Mouse (Mus musculus): Measurements from ENCODE around the gene Tcf12. TPM values are rescaled to one million over a fixed set of nuclear protein-coding genes. Genes with fewer than 3 reads are reported as not detected.
A peak's percentile ranks its signal among the peaks of the same experiment; 100 is the strongest.

Tcf12 gene
- total RNA-seq, 1 experiment from 2014 or later, result 69.8 TPM

DNA sequence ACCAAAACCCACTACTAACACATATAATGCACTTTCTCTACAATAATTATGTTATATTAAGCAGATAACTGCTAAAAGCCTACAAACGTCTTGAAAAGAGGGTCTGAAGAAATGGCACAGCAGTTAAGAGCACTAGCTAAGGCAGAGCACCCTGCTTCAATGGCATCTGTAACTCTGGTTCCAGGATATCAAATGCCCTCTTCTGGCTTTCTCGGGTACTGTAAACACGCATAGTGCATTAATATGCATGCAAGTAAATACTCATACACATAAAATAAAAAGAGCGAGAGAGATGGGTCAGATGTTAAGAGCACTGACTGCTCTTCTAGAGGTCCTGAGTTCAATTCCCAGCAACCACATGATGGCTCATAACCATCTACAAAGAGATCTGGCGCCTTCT lies 17.0 kb downstream of the Tcf12 start:
- no peak for ATAC-seq (ENCODE audit: extremely low read depth, insufficient number of reproducible peaks, low FRiP score, poor library complexity, severe bottlenecking)

- no peak for ATAC-seq (ENCODE audit: extremely low read depth, insufficient number of reproducible peaks, low FRiP score, poor library complexity, severe bottlenecking)
Measured at GRCm38 (mm10) chr9:72092191-72092590, 19.5 kb downstream of the Tcf12 start.

DNA sequence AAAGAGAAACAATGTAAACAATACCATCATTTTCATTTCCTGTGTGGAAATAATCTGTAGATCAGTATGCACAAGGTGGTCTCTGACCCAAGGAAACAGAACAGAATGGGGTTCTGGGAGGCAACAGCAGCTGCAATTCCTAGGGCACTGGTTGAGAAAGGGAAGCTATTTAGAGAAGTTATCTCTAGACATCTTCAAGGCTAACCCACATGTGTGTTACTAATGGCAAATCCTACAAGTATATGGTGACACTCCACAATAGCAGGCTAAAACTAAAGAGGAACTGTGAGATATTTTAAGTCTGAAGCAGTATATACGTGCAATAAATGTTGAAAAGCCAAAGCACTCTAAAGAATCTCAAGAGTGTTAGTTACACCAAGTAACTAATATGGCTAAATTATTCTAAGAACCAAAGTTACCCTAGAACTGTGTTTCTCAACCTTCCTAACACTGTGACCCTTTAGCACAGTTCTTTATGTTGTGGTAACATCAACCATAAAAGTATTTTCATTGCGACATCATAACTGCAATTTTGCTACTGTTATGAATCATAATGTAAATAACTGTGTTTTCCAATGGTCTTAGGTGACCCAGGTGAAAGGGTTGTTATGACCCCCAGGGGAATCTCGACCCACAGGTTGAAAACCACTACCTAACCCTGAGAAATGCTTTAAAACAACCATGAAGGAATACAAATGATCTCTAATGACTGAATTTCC lies 22.6 kb downstream of the Tcf12 start:
- ATAC-seq (ENCODE audit: extremely low read depth, insufficient number of reproducible peaks, low FRiP score, poor library complexity, severe bottlenecking), result peak; percentile 30; the same call in 1 of the 2 replicates

GRCm38 (mm10) chr9:72085017-72085416 lies 26.7 kb downstream of the Tcf12 start:
- no peak for ATAC-seq (ENCODE audit: extremely low read depth, insufficient number of reproducible peaks, low FRiP score, poor library complexity, severe bottlenecking)

- ATAC-seq (ENCODE audit: extremely low read depth, insufficient number of reproducible peaks, low FRiP score, poor library complexity, severe bottlenecking), result no peak
Measured at GRCm38 (mm10) chr9:72084131-72084530, 27.5 kb downstream of the Tcf12 start.

GRCm38 (mm10) chr9:72076158-72076557 lies 35.5 kb downstream of the Tcf12 start:
- no peak for ATAC-seq (ENCODE audit: extremely low read depth, insufficient number of reproducible peaks, low FRiP score, poor library complexity, severe bottlenecking)

GRCm38 (mm10) chr9:72066151-72066550 lies 45.5 kb downstream of the Tcf12 start:
- no peak for ATAC-seq (ENCODE audit: extremely low read depth, insufficient number of reproducible peaks, low FRiP score, poor library complexity, severe bottlenecking)

DNA sequence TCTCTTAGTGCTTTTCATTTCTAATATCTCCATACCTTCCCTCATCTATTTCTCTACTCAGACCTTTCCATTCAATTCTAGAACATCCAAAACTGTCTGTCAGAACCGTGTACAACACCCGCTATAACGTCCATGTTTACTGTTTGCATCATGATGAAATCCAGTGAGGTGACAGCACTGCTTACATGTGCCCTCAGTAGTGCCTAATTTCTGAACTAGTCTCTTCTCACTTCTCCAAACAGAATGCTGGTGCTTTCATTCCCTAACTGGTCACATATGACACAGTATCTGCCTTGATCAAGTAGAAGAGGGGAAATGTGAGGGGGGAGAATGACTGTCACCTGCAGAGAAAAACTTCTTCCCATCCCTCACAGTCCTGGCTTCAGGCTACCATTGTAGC lies 58.5 kb downstream of the Tcf12 start:
- no peak for ATAC-seq (ENCODE audit: extremely low read depth, insufficient number of reproducible peaks, low FRiP score, poor library complexity, severe bottlenecking)

DNA sequence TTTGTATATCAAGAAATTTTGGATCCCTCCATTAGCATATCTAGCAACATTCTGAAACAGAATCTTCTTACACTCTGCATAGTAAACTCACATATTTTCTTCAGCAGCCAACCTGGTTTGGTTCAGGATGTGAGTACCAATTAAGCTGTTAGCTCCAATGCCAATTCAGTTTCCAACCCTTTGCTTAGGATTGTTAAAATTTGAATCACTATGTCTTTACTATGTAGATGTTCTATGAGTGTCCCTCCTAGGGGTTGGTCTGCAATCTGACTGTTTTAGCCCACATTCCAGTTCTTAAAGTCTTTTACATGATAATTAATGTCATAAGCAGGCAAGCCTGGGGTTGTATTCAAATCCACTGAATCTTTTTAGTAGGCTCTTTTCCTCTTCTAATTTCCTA lies 71.5 kb downstream of the Tcf12 start:
- no peak for ATAC-seq (ENCODE audit: extremely low read depth, insufficient number of reproducible peaks, low FRiP score, poor library complexity, severe bottlenecking)

- no peak for ATAC-seq (ENCODE audit: extremely low read depth, insufficient number of reproducible peaks, low FRiP score, poor library complexity, severe bottlenecking)
Measured at GRCm38 (mm10) chr9:72039369-72039768, 72.3 kb downstream of the Tcf12 start.

DNA sequence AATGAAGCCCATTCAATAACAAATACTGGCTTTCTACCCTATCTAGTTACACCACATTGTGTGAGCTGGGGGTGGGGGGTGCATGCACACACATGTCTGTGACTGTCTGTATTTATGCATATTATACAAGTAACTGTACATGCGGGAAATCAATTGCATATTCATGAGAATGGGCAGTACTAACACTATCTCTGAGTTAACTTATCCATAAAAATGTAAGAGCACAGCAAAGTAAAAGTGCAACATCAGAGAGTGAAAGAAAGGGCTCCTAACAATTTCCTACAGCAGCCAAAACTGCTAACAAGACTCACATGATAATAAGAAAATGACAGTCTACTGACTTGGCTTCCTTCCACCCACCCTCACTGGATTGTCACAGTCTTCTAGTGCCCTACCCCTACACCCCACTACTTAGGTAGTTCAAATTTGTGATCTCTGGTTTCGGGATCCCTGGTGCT lies 74.6 kb downstream of the Tcf12 start:
- no peak for ATAC-seq (ENCODE audit: extremely low read depth, insufficient number of reproducible peaks, low FRiP score, poor library complexity, severe bottlenecking)

GRCm38 (mm10) chr9:72036257-72036656 lies 75.4 kb downstream of the Tcf12 start:
- no peak for ATAC-seq (ENCODE audit: extremely low read depth, insufficient number of reproducible peaks, low FRiP score, poor library complexity, severe bottlenecking)

GRCm38 (mm10) chr9:72033271-72033670 lies 78.4 kb downstream of the Tcf12 start:
- ATAC-seq (ENCODE audit: extremely low read depth, insufficient number of reproducible peaks, low FRiP score, poor library complexity, severe bottlenecking), result no peak

DNA sequence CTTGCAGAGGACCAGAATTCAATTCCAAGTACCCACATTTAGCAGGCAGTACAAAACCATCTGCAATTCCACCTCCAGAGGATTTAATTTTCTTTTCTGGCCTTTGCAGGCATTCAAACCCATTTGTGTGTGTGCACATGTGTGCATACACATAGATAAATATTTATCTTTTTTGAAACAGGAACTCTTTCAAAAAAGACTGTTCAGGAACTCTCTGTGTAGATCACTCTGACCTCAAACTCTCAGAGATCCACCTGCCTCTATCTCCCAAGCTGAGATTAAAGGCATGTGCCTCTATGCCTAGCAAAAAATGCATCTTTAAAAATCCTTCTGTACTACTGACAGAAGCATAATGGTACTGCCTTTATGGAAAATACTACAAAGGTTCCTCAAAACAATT lies 81.4 kb downstream of the Tcf12 start:
- no peak for ATAC-seq (ENCODE audit: extremely low read depth, insufficient number of reproducible peaks, low FRiP score, poor library complexity, severe bottlenecking)

GRCm38 (mm10) chr9:72029601-72030000 lies 82.1 kb downstream of the Tcf12 start:
- no peak for ATAC-seq (ENCODE audit: extremely low read depth, insufficient number of reproducible peaks, low FRiP score, poor library complexity, severe bottlenecking)

DNA sequence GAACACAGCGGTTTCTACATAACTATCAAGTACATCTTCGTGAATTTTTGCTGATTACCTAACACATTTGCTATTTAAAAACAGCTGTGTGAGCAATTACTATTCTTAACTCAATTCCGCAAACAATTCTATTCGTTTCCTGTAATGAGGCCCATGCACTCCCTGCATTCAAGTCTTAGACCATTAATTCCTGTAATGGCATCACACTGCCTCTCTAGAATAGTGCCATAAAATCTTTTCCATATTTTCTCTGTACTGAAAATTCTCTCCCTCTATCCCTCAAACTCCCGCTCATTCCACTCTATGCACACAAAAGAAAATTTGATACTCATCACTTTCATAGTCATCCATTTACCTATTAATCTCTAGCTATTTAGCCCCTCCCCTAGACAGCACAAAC lies 88.4 kb downstream of the Tcf12 start:
- no peak for ATAC-seq (ENCODE audit: extremely low read depth, insufficient number of reproducible peaks, low FRiP score, poor library complexity, severe bottlenecking)

DNA sequence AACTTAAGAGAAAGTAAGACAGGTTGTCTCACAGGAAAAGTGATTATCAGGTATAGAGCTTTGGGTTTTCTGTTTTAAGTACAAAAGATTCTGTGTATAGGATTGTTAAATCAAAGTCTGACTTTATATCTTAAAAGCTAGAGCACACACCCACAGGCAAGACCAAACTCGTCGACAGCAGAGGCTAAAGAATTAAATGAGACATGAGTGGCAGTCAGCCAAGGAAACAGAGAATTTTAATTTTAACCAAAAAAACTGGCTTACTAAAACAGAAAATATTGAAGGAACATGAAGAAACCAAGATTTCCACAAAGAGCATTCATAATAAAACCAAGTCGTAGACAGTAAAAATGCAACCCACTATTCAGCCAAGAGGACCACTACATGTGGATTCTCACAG lies 90.2 kb downstream of the Tcf12 start:
- no peak for ATAC-seq (ENCODE audit: extremely low read depth, insufficient number of reproducible peaks, low FRiP score, poor library complexity, severe bottlenecking)

- no peak for ATAC-seq (ENCODE audit: extremely low read depth, insufficient number of reproducible peaks, low FRiP score, poor library complexity, severe bottlenecking)
Measured at GRCm38 (mm10) chr9:72016021-72016420, 95.7 kb downstream of the Tcf12 start.

DNA sequence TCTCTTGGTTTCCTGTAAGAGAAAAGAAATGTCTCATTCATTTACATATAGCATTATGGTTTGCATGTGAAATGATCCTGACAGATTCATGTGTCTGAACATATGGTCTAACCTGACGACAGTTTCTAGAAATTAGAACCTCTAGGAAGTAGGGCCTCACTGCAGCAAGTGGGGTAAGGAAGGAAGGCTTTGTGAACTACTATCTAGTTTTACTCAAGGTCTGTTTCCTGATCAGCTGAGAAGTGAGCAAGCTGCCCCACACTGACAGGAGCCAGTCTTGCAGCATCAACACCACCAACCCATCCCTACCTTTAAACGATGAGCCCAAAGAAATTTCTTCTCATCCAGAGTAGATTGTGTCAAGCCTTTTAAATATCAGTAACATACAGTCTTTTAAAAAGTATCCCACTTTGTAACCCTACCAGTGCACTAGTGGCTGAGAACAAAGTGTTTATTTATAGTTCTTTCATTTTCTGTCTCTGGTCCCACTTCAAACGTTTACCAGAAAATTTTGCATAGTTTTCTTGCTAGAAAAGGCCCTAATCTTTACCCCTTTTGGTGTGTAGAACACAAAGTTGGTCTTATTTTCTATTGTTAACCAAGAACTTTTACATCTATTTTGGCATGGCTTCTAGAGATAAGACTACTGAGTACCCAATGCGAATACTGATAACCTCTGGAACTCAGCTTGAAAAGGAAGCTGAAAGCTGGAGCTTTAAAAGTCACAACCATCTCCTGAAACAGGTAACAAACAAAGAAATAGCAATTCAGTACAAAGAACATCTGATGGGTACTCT lies 96.9 kb downstream of the Tcf12 start:
- no peak for ATAC-seq (ENCODE audit: extremely low read depth, insufficient number of reproducible peaks, low FRiP score, poor library complexity, severe bottlenecking)

DNA sequence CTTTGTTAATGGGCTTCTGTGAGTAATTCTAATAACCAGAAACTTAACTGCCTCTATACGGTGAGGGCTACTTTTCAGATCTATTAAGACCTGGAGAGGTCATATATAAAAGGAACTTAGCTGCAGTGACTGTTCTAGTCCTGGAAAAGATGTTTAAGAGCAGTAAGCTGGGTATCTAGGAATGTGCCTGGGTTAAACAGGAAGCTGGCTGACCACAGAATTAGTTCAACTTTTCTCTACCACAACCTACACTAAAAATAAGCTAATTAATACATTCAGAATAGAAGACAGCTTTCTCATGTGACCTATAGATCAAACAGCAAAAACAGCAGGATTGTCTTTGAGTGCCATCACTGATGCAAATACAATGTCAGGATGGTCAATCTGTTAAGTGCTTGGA lies 98.1 kb downstream of the Tcf12 start:
- ATAC-seq (ENCODE audit: extremely low read depth, insufficient number of reproducible peaks, low FRiP score, poor library complexity, severe bottlenecking), result no peak

Data from neutrophil, adult 5-6 weeks (primary cell).